Mouse (Mus musculus): ENCODE data around the gene Mrgprx2.
"Not testable (repeated sequence)": the region's sequence is repeated elsewhere in the genome, so short reads cannot be mapped to it uniquely, and the experiment has no call there.

The Mrgprx2 gene

GRCm38 (mm10) chr7:48499221-48499620 lies at the start of gene Mrgprx2:
Gene Mrgprx2, minus strand, starts transcription at chr7:48499321.
- in situ Hi-C loops (cut with MboI; ENCODE audit: low pct_unique_long_range_greater_than_20kb in 1 of 2, low sequenced_read_pairs in 2 of 2, unreplicated experiment in 1 of 2), result no loop called here

- in situ Hi-C loops (cut with MboI; ENCODE audit: low pct_unique_long_range_greater_than_20kb in 1 of 2, low sequenced_read_pairs in 2 of 2, unreplicated experiment in 1 of 2), result no loop called here
These were observed 42.9 kb downstream of the Mrgprx2 start, which contains the start of gene Mrgprb1 for GRCm38 (mm10) chr7:48456242-48456641. Gene Mrgprb1, minus strand, starts transcription at chr7:48456342.

- in situ Hi-C loops (cut with MboI; ENCODE audit: low pct_unique_long_range_greater_than_20kb in 1 of 2, low sequenced_read_pairs in 2 of 2, unreplicated experiment in 1 of 2), result no loop called here
These were observed 62.5 kb downstream of the Mrgprx2 start for GRCm38 (mm10) chr7:48436581-48436980.

GRCm38 (mm10) chr7:48435936-48436335 lies 63.2 kb downstream of the Mrgprx2 start:
- in situ Hi-C loops (cut with MboI; ENCODE audit: low pct_unique_long_range_greater_than_20kb in 1 of 2, low sequenced_read_pairs in 2 of 2, unreplicated experiment in 1 of 2), result not testable (repeated sequence)

All from mouse embryonic stem cell (cell line).